Mouse (Mus musculus) limb, embryonic 15.5 days (tissue): Measurements from ENCODE around the gene Pde6c. TPM values are rescaled to one million over a fixed set of nuclear protein-coding genes. Genes with fewer than 3 reads are reported as not detected.

Experiments used
- ATAC-seq: fragments of 200-750 bp; cut with Nextera tagmentation; 2 replicates; pipeline ENCODE4 v1.8.0; 2017; ENCODE audit warnings: low read depth, moderate TSS enrichment; ENCODE audit not compliant: insufficient number of reproducible peaks, low FRiP score, low TSS enrichment
- H3K27ac ChIP-seq: fragments of 300-500 bp; sonication (generic); 2 replicates; pipeline ENCODE4 v1.5.1; 2015; ENCODE audit warnings: moderate library complexity, mild to moderate bottlenecking, inconsistent platforms
- H3K27me3 ChIP-seq: fragments of 300-500 bp; sonication (generic); 2 replicates; pipeline ENCODE4 v1.6.1; 2015; ENCODE audit warnings: inconsistent platforms
- H3K36me3 ChIP-seq: fragments of 300-500 bp; sonication (generic); 2 replicates; pipeline ENCODE4 v1.6.1; 2015; ENCODE audit warnings: inconsistent platforms
- H3K4me1 ChIP-seq: fragments of 300-500 bp; sonication (generic); 2 replicates; pipeline ENCODE4 v1.6.1; 2015; ENCODE audit warnings: inconsistent platforms
- H3K4me2 ChIP-seq: fragments of 300-500 bp; sonication (generic); 2 replicates; pipeline ENCODE4 v1.6.1; 2015; ENCODE audit warnings: mild to moderate bottlenecking, inconsistent platforms
- H3K4me3 ChIP-seq: fragments of 300-500 bp; sonication (generic); 2 replicates; pipeline ENCODE4 v1.5.1; 2015; ENCODE audit warnings: mild to moderate bottlenecking, inconsistent platforms
- H3K9ac ChIP-seq: fragments of 300-500 bp; sonication (generic); 2 replicates; pipeline ENCODE4 v1.6.1; 2015; ENCODE audit warnings: inconsistent platforms
- H3K9me3 ChIP-seq: fragments of 300-500 bp; sonication (generic); 2 replicates; pipeline ENCODE4 v1.6.1; 2016; ENCODE audit warnings: inconsistent platforms
- WGBS: fragments of 180-500 bp; shearing (Covaris S2); methylation state at CpG from one replicate; pipeline ENCODE4 v1.1.7; 2015; 5-methylcytosine and 5-hydroxymethylcytosine counted together
- polyA plus RNA-seq: library from polyadenylated mRNA; unstranded; fragments of >200 nt; fragmentation: Nextera tagmentation; extraction: Ambion mirVana; gene quantifications from 2 replicates; pipeline ENCODE4 v1.2.1, GENCODE M21; 2015

Gene Pde6c
- polyA plus RNA-seq, result not detected in 2 replicates

DNA sequence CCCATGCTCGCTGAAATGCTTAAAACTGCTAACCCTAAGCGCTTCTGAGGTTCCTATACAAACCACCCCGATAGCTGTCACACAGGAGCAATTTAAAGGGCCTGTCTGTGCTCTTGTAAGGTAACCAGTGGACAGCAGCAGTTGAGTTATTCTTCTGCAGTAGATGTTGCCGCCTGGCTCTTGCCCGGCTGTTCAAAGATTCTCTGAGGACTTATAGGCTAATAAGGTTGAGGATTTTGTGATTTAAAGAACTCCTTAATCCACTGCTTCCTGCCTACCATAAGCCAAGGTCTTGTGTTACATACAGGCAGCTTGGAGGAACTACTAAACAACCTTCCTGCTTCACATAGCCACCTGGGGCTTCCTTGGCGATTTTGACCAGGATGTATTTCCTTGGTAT is at the start of gene Pde6c:
Gene Pde6c (plus strand): TSS at position 301 of the 400 bp plus-strand sequence.
- ATAC-seq, result no peak
- no peak within 1 kb of the TSS for H3K9ac ChIP-seq
- H3K27ac ChIP-seq, result no peak within 1 kb of the TSS
- H3K9me3 ChIP-seq, result no peaks in the 10 kb centered on the region
- H3K36me3 ChIP-seq, result no peaks in the 10 kb centered on the region
- H3K27me3 ChIP-seq, result no peaks in the 10 kb centered on the region
- H3K4me1 ChIP-seq, result no peaks in the 10 kb centered on the region
- 64% methylated on average over 6 of the region's 6 CpGs for WGBS
- no peak within 1 kb of the TSS for H3K4me3 ChIP-seq
- H3K4me2 ChIP-seq, result no peak within 1 kb of the TSS

DNA sequence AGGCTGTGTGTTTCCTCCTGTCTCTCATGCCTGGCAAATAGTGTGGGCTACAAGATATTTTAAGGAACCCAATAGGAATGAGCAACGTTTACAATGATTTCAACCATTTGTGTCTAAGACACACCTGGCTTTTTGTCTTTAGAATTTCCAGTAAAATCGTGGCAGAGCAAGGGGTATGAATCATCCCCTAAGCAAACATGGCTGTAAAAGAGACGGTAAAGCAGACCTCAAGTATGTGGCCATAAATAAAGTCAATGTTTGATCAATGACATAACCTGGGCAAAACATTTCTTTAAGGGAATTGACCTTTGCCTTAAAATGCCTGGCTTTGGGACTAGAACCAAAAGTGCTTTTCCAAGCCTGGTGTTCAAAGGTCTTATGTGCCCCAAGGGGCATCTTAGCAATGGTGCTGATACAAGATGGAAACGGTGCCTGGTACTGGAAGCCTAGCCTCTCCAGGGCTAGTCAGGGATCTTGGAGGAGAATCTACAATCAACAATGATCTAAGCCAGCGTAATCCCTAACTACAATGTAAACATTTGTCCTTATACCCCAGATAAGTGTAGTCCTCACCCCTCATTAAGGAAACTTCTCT is 49.6 kb upstream of the Pde6c start:
- H3K9ac ChIP-seq, result no peak overlapping the region
- H3K27ac ChIP-seq, result no peak overlapping the region
- no peak overlapping the region for H3K4me3 ChIP-seq
- ATAC-seq, result no peak
- WGBS, result 45% methylated on average over 5 of the region's 5 CpGs
- no peak overlapping the region for H3K4me2 ChIP-seq
- peaks cover 5% of the 10 kb centered on the region; the same call in 1 of the 2 replicates for H3K4me1 ChIP-seq
- no peaks in the 10 kb centered on the region for H3K27me3 ChIP-seq
- H3K36me3 ChIP-seq, result no peaks in the 10 kb centered on the region
- no peaks in the 10 kb centered on the region for H3K9me3 ChIP-seq

- Histone ChIP-seq H3K36me3 (no peaks in the 10 kb centered on the region), H3K4me2 (no peak overlapping the region), H3K4me1 (peaks cover 5% of the 10 kb centered on the region; the same call in 1 of the 2 replicates), H3K4me3 (no peak overlapping the region), H3K27ac (no peak overlapping the region), H3K27me3 (no peaks in the 10 kb centered on the region), H3K9me3 (no peaks in the 10 kb centered on the region), H3K9ac (no peak overlapping the region)
- no peak for ATAC-seq
- 82% methylated on average over 4 of the region's 4 CpGs for WGBS
Observed at GRCm38 (mm10) chr19:38085841-38086240, 46.7 kb upstream of the Pde6c start.

GRCm38 (mm10) chr19:38086948-38087551 is 45.5 kb upstream of the Pde6c start:
- H3K4me1 ChIP-seq, result peaks cover 5% of the 10 kb centered on the region; the same call in 1 of the 2 replicates
- no peaks in the 10 kb centered on the region for H3K36me3 ChIP-seq
- 45% methylated on average over 11 of the region's 11 CpGs for WGBS
- no peak for ATAC-seq
- H3K9ac ChIP-seq, result no peak overlapping the region
- 0 out of 2 replicates have a peak overlapping the region, but pooled peaks have one; percentile 24 for H3K27ac ChIP-seq
- no peaks in the 10 kb centered on the region for H3K27me3 ChIP-seq
- no peak overlapping the region for H3K4me3 ChIP-seq
- H3K9me3 ChIP-seq, result no peaks in the 10 kb centered on the region
- H3K4me2 ChIP-seq, result no peak overlapping the region

- no peak overlapping the region for H3K27ac ChIP-seq
- no peak for ATAC-seq
- H3K36me3 ChIP-seq, result no peaks in the 10 kb centered on the region
- WGBS, result 73% methylated on average over 8 of the region's 8 CpGs
- H3K9me3 ChIP-seq, result no peaks in the 10 kb centered on the region
- H3K4me1 ChIP-seq, result peaks cover 5% of the 10 kb centered on the region; the same call in 1 of the 2 replicates
- no peak overlapping the region for H3K4me3 ChIP-seq
- no peak overlapping the region for H3K4me2 ChIP-seq
- no peak overlapping the region for H3K9ac ChIP-seq
- peaks cover 4% of the 10 kb centered on the region; the same call in 1 of the 2 replicates for H3K27me3 ChIP-seq
Observed at GRCm38 (mm10) chr19:38089358-38089757, 43.2 kb upstream of the Pde6c start.

- WGBS, result 55% methylated on average over 4 of the region's 4 CpGs
- no peak overlapping the region for H3K4me2 ChIP-seq
Observed at GRCm38 (mm10) chr19:38091512-38091985, 41.0 kb upstream of the Pde6c start.

DNA sequence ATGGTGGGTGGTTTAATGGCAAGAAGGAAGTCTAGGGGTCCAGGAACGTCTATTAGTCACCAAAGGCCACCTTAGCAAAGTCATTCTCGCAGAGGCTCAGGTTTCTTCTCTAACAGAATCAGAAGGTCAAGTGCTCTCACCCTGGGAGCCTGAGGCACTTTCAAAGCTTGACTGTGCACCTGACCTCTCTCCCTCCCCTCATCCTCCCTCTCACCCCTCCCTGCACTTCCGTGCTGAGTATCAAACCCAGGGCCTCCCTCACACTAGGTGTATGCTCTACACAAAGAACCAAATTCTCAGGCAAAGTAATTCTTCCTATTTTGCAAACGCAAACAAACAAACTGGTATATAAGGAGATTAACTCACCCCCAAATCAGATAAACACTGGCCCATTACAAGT is 36.4 kb upstream of the Pde6c start:
- Histone ChIP-seq H3K4me1 (peaks cover 13% of the 10 kb centered on the region), H3K9me3 (no peaks in the 10 kb centered on the region), H3K36me3 (no peaks in the 10 kb centered on the region), H3K27me3 (peaks cover 51% of the 10 kb centered on the region), H3K4me3 (no peak overlapping the region), H3K9ac (no peak overlapping the region), H3K27ac (no peak overlapping the region), H3K4me2 (no peak overlapping the region)
- WGBS, result 9% methylated on average over 4 of the region's 4 CpGs
- ATAC-seq, result no peak

More at GRCm38 (mm10) chr19:38091512-38091985, 41.0 kb upstream of the Pde6c start:
- peaks cover 18% of the 10 kb centered on the region for H3K27me3 ChIP-seq
- H3K36me3 ChIP-seq, result no peaks in the 10 kb centered on the region
- peaks cover 5% of the 10 kb centered on the region; the same call in 1 of the 2 replicates for H3K4me1 ChIP-seq
- ATAC-seq, result no peak
- H3K4me3 ChIP-seq, result no peak overlapping the region
- no peak overlapping the region for H3K27ac ChIP-seq
- H3K9me3 ChIP-seq, result no peaks in the 10 kb centered on the region
- H3K9ac ChIP-seq, result no peak overlapping the region

DNA sequence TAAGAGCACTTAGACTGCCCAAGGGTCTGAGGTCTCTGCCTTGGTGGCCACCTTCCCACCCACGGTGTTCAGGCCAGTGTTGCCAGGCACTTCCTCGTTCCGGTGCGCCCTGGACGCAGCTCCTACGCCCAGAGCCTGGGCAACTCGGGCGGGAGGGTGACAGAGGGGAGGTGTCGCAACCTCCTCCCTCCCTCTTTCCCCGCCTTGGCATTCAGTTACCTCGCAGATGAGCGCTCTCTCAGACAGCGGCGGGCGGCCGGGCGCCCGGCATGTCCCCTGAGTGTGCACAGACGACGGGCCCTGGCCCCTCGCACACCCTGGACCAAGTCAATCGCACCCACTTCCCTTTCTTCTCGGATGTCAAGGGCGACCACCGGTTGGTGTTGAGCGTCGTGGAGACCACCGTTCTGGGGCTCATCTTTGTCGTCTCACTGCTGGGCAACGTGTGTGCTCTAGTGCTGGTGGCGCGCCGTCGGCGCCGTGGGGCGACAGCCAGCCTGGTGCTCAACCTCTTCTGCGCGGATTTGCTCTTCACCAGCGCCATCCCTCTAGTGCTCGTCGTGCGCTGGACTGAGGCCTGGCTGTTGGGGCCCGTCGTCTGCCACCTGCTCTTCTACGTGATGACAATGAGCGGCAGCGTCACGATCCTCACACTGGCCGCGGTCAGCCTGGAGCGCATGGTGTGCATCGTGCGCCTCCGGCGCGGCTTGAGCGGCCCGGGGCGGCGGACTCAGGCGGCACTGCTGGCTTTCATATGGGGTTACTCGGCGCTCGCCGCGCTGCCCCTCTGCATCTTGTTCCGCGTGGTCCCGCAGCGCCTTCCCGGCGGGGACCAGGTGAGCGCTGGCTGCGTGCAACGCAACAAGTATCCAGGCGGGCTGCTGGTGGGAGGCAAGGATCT is 35.5 kb upstream of the Pde6c start, which contains the start of gene Ffar4:
Gene Ffar4 (plus strand): TSS at position 214 of the 901 bp plus-strand sequence.
- Histone ChIP-seq H3K4me3 (peak within 1 kb of the TSS; percentile 29), H3K27me3 (peaks cover 53% of the 10 kb centered on the region), H3K4me2 (peak within 1 kb of the TSS; percentile 47), H3K9me3 (no peaks in the 10 kb centered on the region), H3K27ac (no peak within 1 kb of the TSS), H3K9ac (no peak within 1 kb of the TSS), H3K36me3 (no peaks in the 10 kb centered on the region), H3K4me1 (peaks cover 13% of the 10 kb centered on the region)
- WGBS, result under 1% methylated on average over 75 of the region's 77 CpGs
- ATAC-seq, result no peak

DNA sequence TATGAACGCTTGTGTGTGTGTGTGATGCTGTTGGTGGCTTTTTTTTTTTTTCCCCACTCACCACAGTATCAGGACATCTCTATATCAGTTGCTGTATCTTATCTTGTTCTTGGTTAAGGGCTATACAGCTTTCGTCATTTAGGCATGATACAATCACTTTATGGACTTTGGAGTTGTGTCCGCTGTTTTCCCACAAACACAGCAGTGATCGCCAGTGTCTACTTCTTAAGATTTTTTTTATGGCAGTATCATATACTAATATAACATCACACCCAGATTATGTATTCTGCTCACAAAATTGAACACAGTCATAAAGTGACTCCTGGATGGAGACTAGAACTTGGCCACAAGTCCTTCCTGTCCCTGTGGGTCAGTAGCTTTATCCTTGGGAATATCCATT is 24.7 kb upstream of the Pde6c start:
- Histone ChIP-seq H3K27me3 (no peaks in the 10 kb centered on the region), H3K4me2 (no peak overlapping the region), H3K4me3 (no peak overlapping the region), H3K27ac (no peak overlapping the region), H3K9me3 (no peaks in the 10 kb centered on the region), H3K36me3 (no peaks in the 10 kb centered on the region), H3K9ac (no peak overlapping the region), H3K4me1 (no peaks in the 10 kb centered on the region)
- ATAC-seq, result no peak
- WGBS, result 89% methylated on average over 4 of the region's 4 CpGs

- Histone ChIP-seq H3K27ac (no peak overlapping the region), H3K4me3 (no peak overlapping the region), H3K4me2 (no peak overlapping the region), H3K36me3 (no peaks in the 10 kb centered on the region), H3K9me3 (no peaks in the 10 kb centered on the region), H3K27me3 (no peaks in the 10 kb centered on the region), H3K9ac (no peak overlapping the region), H3K4me1 (no peaks in the 10 kb centered on the region)
- WGBS, result 92% methylated on average over 15 of the region's 15 CpGs
- no peak for ATAC-seq
Observed at GRCm38 (mm10) chr19:38109506-38110242, 22.9 kb upstream of the Pde6c start.

GRCm38 (mm10) chr19:38111056-38111455 is 21.5 kb upstream of the Pde6c start:
- no peaks in the 10 kb centered on the region for H3K27me3 ChIP-seq
- no peak overlapping the region for H3K4me2 ChIP-seq
- no peak overlapping the region for H3K27ac ChIP-seq
- H3K36me3 ChIP-seq, result no peaks in the 10 kb centered on the region
- 70% methylated on average over 8 of the region's 8 CpGs for WGBS
- H3K4me1 ChIP-seq, result no peaks in the 10 kb centered on the region
- H3K9me3 ChIP-seq, result no peaks in the 10 kb centered on the region
- H3K9ac ChIP-seq, result no peak overlapping the region
- H3K4me3 ChIP-seq, result no peak overlapping the region
- no peak for ATAC-seq
